Mouse (Mus musculus) urinary bladder, postnatal 4 days (tissue): Measurements from ENCODE around the gene Ly6f.

Experiments
- DNase-seq, 2 experiments: peaks; one replicate each; pipeline ENCODE4 v3.0.0; 2021 to 2022; ENCODE audit warnings: low spot score in 2 of 2

Gene Ly6f

DNA sequence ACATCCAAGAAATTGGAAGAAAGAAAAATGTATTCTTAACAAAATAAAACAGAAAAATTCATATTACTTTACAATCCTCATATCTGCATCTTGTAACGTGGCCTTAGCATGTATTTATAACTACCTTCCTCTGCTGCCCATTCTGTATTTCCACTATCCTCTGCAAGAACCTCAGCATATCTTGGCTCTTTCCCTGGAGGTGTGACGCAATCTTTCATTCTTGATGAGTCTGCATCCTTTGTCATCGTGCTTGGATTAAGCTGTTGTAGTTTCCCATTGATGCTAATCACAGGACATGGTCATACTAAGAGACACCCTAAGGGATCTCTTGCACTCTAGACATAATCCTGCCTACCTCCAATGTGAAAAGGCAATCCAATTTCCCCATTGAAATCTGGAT is 50.4 kb downstream of the Ly6f start:
- DNase-seq: no peak

DNA sequence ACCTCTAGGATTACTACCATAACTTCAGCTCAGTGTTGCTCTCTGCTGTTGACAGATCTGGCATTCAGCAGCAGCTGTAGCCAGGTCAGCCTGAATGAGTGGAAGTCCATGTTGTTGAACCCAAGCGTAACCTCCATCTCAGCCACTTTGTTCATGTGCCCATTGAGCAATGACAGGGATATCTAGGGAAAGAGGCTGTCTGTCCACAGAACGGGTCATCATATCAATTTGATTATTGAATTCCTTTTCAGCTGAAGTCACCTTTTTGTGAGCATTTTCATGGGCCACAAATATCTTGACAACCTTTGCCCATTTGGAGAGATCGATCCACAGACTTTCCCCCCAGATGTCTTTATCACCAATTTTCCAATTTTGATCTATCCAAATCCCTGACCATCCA is 51.9 kb downstream of the Ly6f start:
- DNase-seq: no peak
